Mouse (Mus musculus) MEL (cell line): ENCODE measurements at regions not wholly inside any gene's neighbourhood (a gene's known extent, or its start where the extent isn't known, plus 50 kb on each side); places are given as distances from the start of the nearest gene placed in this dataset.

Experiments used
- DNase-seq: peaks from one replicate; pipeline ENCODE4 v3.0.0; 2011; ENCODE audit warnings: low read depth, low spot score
- H3K27ac ChIP-seq: 2 replicates; pipeline ENCODE4 v1.5.1; 2012; ENCODE audit warnings: low read depth, mild to moderate bottlenecking, control low read depth, low read length, moderate library complexity; ENCODE audit not compliant: control insufficient read depth
- H3K27me3 ChIP-seq, 2 experiments: fragments of 150-350 bp in 1 of 2; sonication (generic) in 1 of 2; 2 replicates each; pipeline ENCODE4 v1.6.1; 2012; ENCODE audit warnings: low read length in 2 of 2, mild to moderate bottlenecking in 2 of 2, improper control_type of control experiment in 1 of 2, moderate library complexity in 1 of 2; ENCODE audit not compliant: insufficient read depth in 2 of 2, control insufficient read depth in 1 of 2
- H3K36me3 ChIP-seq, 2 experiments: 2 replicates each; pipeline ENCODE4 v1.6.1; 2012 to 2014; ENCODE audit warnings: low read length in 2 of 2, improper control_type of control experiment in 1 of 2, inconsistent platforms in 1 of 2, mild to moderate bottlenecking in 1 of 2; ENCODE audit not compliant: insufficient read depth in 2 of 2, control insufficient read depth in 1 of 2
- H3K4me1 ChIP-seq, 2 experiments: fragments of 150-350 bp in 1 of 2; sonication (generic) in 1 of 2; 2 replicates each; pipeline ENCODE4 v1.6.1; 2012; ENCODE audit warnings: low read length in 2 of 2, improper control_type of control experiment in 1 of 2, mild to moderate bottlenecking in 1 of 2; ENCODE audit not compliant: insufficient read depth in 2 of 2, control insufficient read depth in 1 of 2
- H3K4me3 ChIP-seq, 2 experiments: fragments of 150-350 bp in 1 of 2; sonication (generic) in 1 of 2; 2 replicates each; pipeline ENCODE4 v1.5.1; 2012; ENCODE audit warnings: low read depth in 2 of 2, low read length in 2 of 2, mild to moderate bottlenecking in 2 of 2, moderate library complexity in 2 of 2, control low read depth in 1 of 2, improper control_type of control experiment in 1 of 2; ENCODE audit not compliant: control insufficient read depth in 1 of 2, insufficient read depth in 1 of 2
- H3K79me2 ChIP-seq: 2 replicates; pipeline ENCODE4 v1.6.1; 2012; ENCODE audit warnings: mild to moderate bottlenecking, low read length, moderate library complexity; ENCODE audit not compliant: control insufficient read depth, poor library complexity, insufficient read depth
- H3K9ac ChIP-seq: 2 replicates; pipeline ENCODE4 v1.6.1; 2012; ENCODE audit warnings: low read depth, mild to moderate bottlenecking, control low read depth, low read length, moderate library complexity; ENCODE audit not compliant: control insufficient read depth, poor library complexity, severe bottlenecking
- H3K9me3 ChIP-seq: fragments of 150-350 bp; sonication (generic); replicated peaks from 2 replicates; pipeline ENCODE4 v1.6.1; 2012; ENCODE audit warnings: mild to moderate bottlenecking, low read length, improper control_type of control experiment, moderate library complexity; ENCODE audit not compliant: insufficient read depth
- CHD1 ChIP-seq: IDR thresholded peaks from 2 replicates; pipeline ENCODE4 v1.6.1; 2012; ENCODE audit warnings: low read depth, mild to moderate bottlenecking, inconsistent platforms, low read length, improper control_type of control experiment
- CHD2 ChIP-seq: IDR thresholded peaks from 2 replicates; pipeline ENCODE4 v1.6.1; 2011; ENCODE audit warnings: low read length, improper control_type of control experiment
- CTCF ChIP-seq, 3 experiments: IDR thresholded peaks in 2 of 3; conservative IDR thresholded peaks in 1 of 3; 2 replicates each; pipeline ENCODE4 v1.5.1; 2011 to 2012; ENCODE audit warnings: low read length in 3 of 3, low read depth in 2 of 3, mild to moderate bottlenecking in 2 of 3, improper control_type of control experiment in 1 of 3, inconsistent platforms in 1 of 3, mixed read lengths in 1 of 3, moderate library complexity in 1 of 3; ENCODE audit not compliant: control insufficient read depth in 1 of 3, insufficient read depth in 1 of 3, poor library complexity in 1 of 3, severe bottlenecking in 1 of 3
- E2F4 ChIP-seq: IDR thresholded peaks from 2 replicates; pipeline ENCODE4 v1.6.1; 2011; ENCODE audit warnings: low read depth, low read length, improper control_type of control experiment, borderline replicate concordance
- ELF1 ChIP-seq: IDR thresholded peaks from 2 replicates; pipeline ENCODE4 v1.6.1; 2014; ENCODE audit warnings: low read depth, mild to moderate bottlenecking, inconsistent platforms, low read length, improper control_type of control experiment, moderate library complexity
- EP300 ChIP-seq, 2 experiments: IDR thresholded peaks; 2 replicates each; pipeline ENCODE4 v1.6.1; 2011; ENCODE audit warnings: improper control_type of control experiment in 2 of 2, low read length in 2 of 2, low read depth in 1 of 2, mild to moderate bottlenecking in 1 of 2
- ETS1 ChIP-seq: IDR thresholded peaks from 2 replicates; pipeline ENCODE4 v1.6.1; 2012; ENCODE audit warnings: low read depth, mild to moderate bottlenecking, inconsistent platforms, low read length, improper control_type of control experiment, moderate library complexity
- GATA1 ChIP-seq: IDR thresholded peaks from 2 replicates; pipeline ENCODE4 v1.6.1; 2011; ENCODE audit warnings: low read depth, low read length, improper control_type of control experiment
- KAT2A ChIP-seq: conservative IDR thresholded peaks from 2 replicates; pipeline ENCODE4 v1.6.1; 2012; ENCODE audit warnings: low read depth, low read length, improper control_type of control experiment, inconsistent platforms
- MAZ ChIP-seq: IDR thresholded peaks from 2 replicates; pipeline ENCODE4 v1.6.1; 2012; ENCODE audit warnings: low read depth, mild to moderate bottlenecking, inconsistent platforms, low read length, improper control_type of control experiment
- MYC ChIP-seq: IDR thresholded peaks from 2 replicates; pipeline ENCODE4 v1.6.1; 2011; ENCODE audit warnings: low read depth, mild to moderate bottlenecking, low read length, improper control_type of control experiment, moderate library complexity
- POLR2AphosphoS2 ChIP-seq: IDR thresholded peaks from 2 replicates; pipeline ENCODE4 v1.6.1; 2011; ENCODE audit warnings: low read length, improper control_type of control experiment
- POLR2AphosphoS5 ChIP-seq: IDR thresholded peaks from 2 replicates; pipeline ENCODE4 v1.6.1; 2012; ENCODE audit warnings: low read depth, borderline replicate concordance, mild to moderate bottlenecking, inconsistent platforms, low read length, moderate library complexity, mixed read lengths
- RAD21 ChIP-seq: IDR thresholded peaks from 2 replicates; pipeline ENCODE4 v1.6.1; 2011; ENCODE audit warnings: mild to moderate bottlenecking, low read depth, low read length, improper control_type of control experiment
- RCOR1 ChIP-seq: IDR thresholded peaks from 2 replicates; pipeline ENCODE4 v1.6.1; 2012; ENCODE audit warnings: low read depth, mild to moderate bottlenecking, inconsistent platforms, low read length, improper control_type of control experiment
- SIN3A ChIP-seq: IDR thresholded peaks from 2 replicates; pipeline ENCODE4 v1.6.1; 2012; ENCODE audit warnings: low read length, improper control_type of control experiment, inconsistent platforms
- SMC3 ChIP-seq: IDR thresholded peaks from 2 replicates; pipeline ENCODE4 v1.6.1; 2011; ENCODE audit warnings: low read depth, low read length, improper control_type of control experiment
- TAL1 ChIP-seq: IDR thresholded peaks from 2 replicates; pipeline ENCODE4 v1.6.1; 2012; ENCODE audit warnings: mild to moderate bottlenecking, inconsistent platforms, low read length, moderate library complexity, mixed read lengths
- TBP ChIP-seq: IDR thresholded peaks from 2 replicates; pipeline ENCODE4 v1.8.0; 2011; ENCODE audit warnings: low read depth, low read length, improper control_type of control experiment
- USF1 ChIP-seq: IDR thresholded peaks from 2 replicates; pipeline ENCODE4 v1.6.1; 2014; ENCODE audit warnings: low read depth, mild to moderate bottlenecking, inconsistent platforms, low read length, improper control_type of control experiment, moderate library complexity
- USF2 ChIP-seq, 2 experiments: IDR thresholded peaks; 2 replicates each; pipeline ENCODE4 v1.6.1; 2011 to 2012; ENCODE audit warnings: improper control_type of control experiment in 2 of 2, low read length in 2 of 2, borderline replicate concordance in 1 of 2, inconsistent platforms in 1 of 2, low read depth in 1 of 2, mild to moderate bottlenecking in 1 of 2; ENCODE audit not compliant: insufficient read depth in 1 of 2
- ZC3H11A ChIP-seq: IDR thresholded peaks from 2 replicates; pipeline ENCODE4 v1.6.1; 2012; ENCODE audit warnings: low read depth, mild to moderate bottlenecking, inconsistent platforms, low read length, improper control_type of control experiment
- ZKSCAN1 ChIP-seq: IDR thresholded peaks from 2 replicates; pipeline ENCODE4 v1.6.1; 2012; ENCODE audit warnings: low read depth, mild to moderate bottlenecking, inconsistent platforms, low read length, improper control_type of control experiment, moderate library complexity
- ZMIZ1 ChIP-seq: IDR thresholded peaks from 2 replicates; pipeline ENCODE4 v1.6.1; 2012; ENCODE audit warnings: low read depth, mild to moderate bottlenecking, inconsistent platforms, low read length, improper control_type of control experiment, moderate library complexity
- ZNF384 ChIP-seq: IDR thresholded peaks from 2 replicates; pipeline ENCODE4 v1.6.1; 2012; ENCODE audit warnings: low read depth, mild to moderate bottlenecking, inconsistent platforms, low read length, improper control_type of control experiment

DNA sequence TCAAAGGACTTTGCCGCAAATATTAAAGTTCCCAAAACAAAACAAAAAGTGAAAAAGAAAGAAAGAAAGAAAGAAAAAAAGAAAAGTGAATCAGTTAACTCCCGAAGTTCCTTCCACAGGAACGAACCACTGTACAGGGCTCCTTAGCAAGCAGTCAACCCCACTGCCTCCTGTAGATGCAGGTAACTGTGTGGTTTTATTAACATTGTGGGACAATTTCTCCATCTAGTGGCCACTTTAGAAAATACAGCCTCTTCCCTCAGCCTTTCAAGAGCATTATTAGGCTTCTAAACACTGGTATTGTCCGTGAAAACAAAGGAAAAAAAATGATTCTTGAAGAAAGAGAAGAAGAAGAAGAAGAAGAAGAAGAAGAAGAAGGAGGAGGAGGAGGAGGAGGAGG is 257.7 kb upstream of the Pkdcc start:
- no peak overlapping the region for H3K27ac ChIP-seq
- no peak overlapping the region for H3K9ac ChIP-seq
- no peaks in the 10 kb centered on the region for H3K79me2 ChIP-seq
- TF ChIP-seq EP300 (IDR thresholded peaks at IDR 0.05; ENCODE audit: low read depth in 1 of 2, low read length in 2 of 2) (no peak), TAL1 (no peak), USF1 (no peak), CHD2 (no peak), ELF1 (no peak), E2F4 (no peak), SMC3 (peak; percentile 64), ZNF384 (no peak), POLR2AphosphoS2 (no peak), KAT2A (no peak), RCOR1 (no peak), GATA1 (no peak), ZC3H11A (peak; percentile 54), CHD1 (no peak), POLR2AphosphoS5 (no peak), ZKSCAN1 (no peak), RAD21 (peak; percentile 67), SIN3A (no peak), MAZ (no peak), ETS1 (no peak), ZMIZ1 (no peak), TBP (no peak), USF2 (IDR thresholded peaks at IDR 0.05; ENCODE audit: borderline replicate concordance in 1 of 2, insufficient read depth in 1 of 2, low read depth in 1 of 2, low read length in 2 of 2) (no peak), CTCF (IDR thresholded peaks at IDR 0.05 in 2 of 3, conservative IDR thresholded peaks at IDR 0.05 in 1 of 3; ENCODE audit: control insufficient read depth in 1 of 3, insufficient read depth in 1 of 3, low read depth in 2 of 3, low read length in 3 of 3, poor library complexity in 1 of 3, severe bottlenecking in 1 of 3) (peak; percentile 15 to 56 (median 34); a peak in 4 of 6 replicates), MYC (no peak)
- H3K36me3 ChIP-seq = no peaks in the 10 kb centered on the region
- H3K4me3 ChIP-seq = no peak overlapping the region
- H3K4me1 ChIP-seq = no peaks in the 10 kb centered on the region
- H3K27me3 ChIP-seq = no peaks in the 10 kb centered on the region
- H3K9me3 ChIP-seq = no peaks in the 10 kb centered on the region
- DNase-seq = peak; percentile 79
